Mouse (Mus musculus) mesoderm, embryonic 11.5 days (tissue): ENCODE results near the gene Ift46.

Experiments
- DNase-seq: peaks from one replicate; pipeline ENCODE4 v3.0.0-alpha.2; 2012; ENCODE audit warnings: low read depth, low spot score

Ift46 gene

GRCm38 (mm10) chr9:44807778-44808177 is 40.1 kb downstream of the Ift46 start:
- no peak for DNase-seq

- DNase-seq = no peak
Measured at GRCm38 (mm10) chr9:44810316-44810715, 42.6 kb downstream of the Ift46 start.

- DNase-seq = no peak
Measured at GRCm38 (mm10) chr9:44814179-44814578, 46.5 kb downstream of the Ift46 start.

GRCm38 (mm10) chr9:44817522-44817921 is 49.8 kb downstream of the Ift46 start:
- DNase-seq = no peak

- no peak for DNase-seq
Measured at GRCm38 (mm10) chr9:44819920-44820827, 52.5 kb downstream of the Ift46 start.

GRCm38 (mm10) chr9:44826660-44827059 is 59.0 kb downstream of the Ift46 start:
- DNase-seq = peak; percentile 6

GRCm38 (mm10) chr9:44828944-44829343 is 61.2 kb downstream of the Ift46 start:
- DNase-seq = no peak

- DNase-seq = no peak
Measured at GRCm38 (mm10) chr9:44830506-44830905, 62.8 kb downstream of the Ift46 start.

- no peak for DNase-seq
Measured at GRCm38 (mm10) chr9:44832356-44832755, 64.6 kb downstream of the Ift46 start.

GRCm38 (mm10) chr9:44836439-44836838 is 68.7 kb downstream of the Ift46 start:
- DNase-seq = peak; percentile 84

- peak; percentile 7 for DNase-seq
Measured at GRCm38 (mm10) chr9:44841241-44841640, 73.5 kb downstream of the Ift46 start.
